Mouse (Mus musculus) CD4-positive, CD25-positive, alpha-beta regulatory T cell (primary cell): ENCODE results near the gene Fancg. TPM values are rescaled to one million over a fixed set of nuclear protein-coding genes. Genes with fewer than 3 reads are reported as not detected.

Source experiments
- polyA plus RNA-seq: library from polyadenylated mRNA; unstranded; fragments of 100-300 nt; shearing (Covaris generic); gene quantifications from one replicate; pipeline ENCODE4 v1.2.1, GENCODE M21; 2017

The Fancg gene
- polyA plus RNA-seq: 27.6 TPM

GRCm38 (mm10) chr4:43010161-43011038 is at the start of gene Fancg:
Gene Fancg (minus strand): TSS chr4:43010506.

GRCm38 (mm10) chr4:43058753-43059654 is 48.7 kb upstream of the Fancg start, which contains the start of gene Unc13b:
Gene Unc13b (plus strand): TSS chr4:43058953.

GRCm38 (mm10) chr4:43045659-43046302 is 35.5 kb upstream of the Fancg start, which contains the start of gene Fam214b:
Gene Fam214b (minus strand): TSS chr4:43046220.

GRCm38 (mm10) chr4:43031237-43031995 is 21.1 kb upstream of the Fancg start, which contains the start of gene Stoml2:
Gene Stoml2 (minus strand): TSS chr4:43031710.

GRCm38 (mm10) chr4:43025084-43025960 is 15.0 kb upstream of the Fancg start, which contains the start of gene Pigo:
Gene Pigo (minus strand): TSS chr4:43025819.

GRCm38 (mm10) chr4:43000141-43000986 is 9.9 kb downstream of the Fancg start, which contains the start of gene Vcp:
Gene Vcp (minus strand): TSS chr4:43000507.

GRCm38 (mm10) chr4:42969304-42969703 is 41.0 kb downstream of the Fancg start, which contains the start of gene 1700022I11Rik:
Gene 1700022I11Rik (plus strand): TSS chr4:42969604.

Other genes with a start within 250 kb of the Fancg start
- gene Ccl21a, start 236.5 kb downstream of the Fancg start, polyA plus RNA-seq: not detected
- not detected for gene Fam205a1, start 156.6 kb downstream of the Fancg start, polyA plus RNA-seq
- not detected for gene Gm12394, start 153.7 kb downstream of the Fancg start, polyA plus RNA-seq
- gene Fam205c, start 136.3 kb downstream of the Fancg start, polyA plus RNA-seq: not detected
- not detected for gene Phf24, start 93.8 kb downstream of the Fancg start, polyA plus RNA-seq
- gene Dnajb5, start 60.7 kb downstream of the Fancg start, polyA plus RNA-seq: 14.3 TPM
- gene 1700022I11Rik, start 40.9 kb downstream of the Fancg start, polyA plus RNA-seq: 0.25 TPM
- gene Vcp, start 10.0 kb downstream of the Fancg start, polyA plus RNA-seq: 363 TPM
- 44.8 TPM for gene Pigo, start 15.3 kb upstream of the Fancg start, polyA plus RNA-seq
- gene Stoml2, start 21.2 kb upstream of the Fancg start, polyA plus RNA-seq: 175 TPM
- gene Fam214b, start 35.7 kb upstream of the Fancg start, polyA plus RNA-seq: 7.1 TPM
- gene Unc13b, start 48.4 kb upstream of the Fancg start, polyA plus RNA-seq: 0.25 TPM